Mouse (Mus musculus) left cerebral cortex, adult 11 months (tissue): ENCODE measurements around the gene Hsp90ab1.

ENCODE experiments used
- DNase-seq: peaks from one replicate; pipeline ENCODE4 v3.0.0; 2022; ENCODE audit warnings: low spot score

Hsp90ab1 gene

GRCm38 (mm10) chr17:45580958-45581477 is 7.9 kb upstream of the Hsp90ab1 start:
- no peak for DNase-seq

DNA sequence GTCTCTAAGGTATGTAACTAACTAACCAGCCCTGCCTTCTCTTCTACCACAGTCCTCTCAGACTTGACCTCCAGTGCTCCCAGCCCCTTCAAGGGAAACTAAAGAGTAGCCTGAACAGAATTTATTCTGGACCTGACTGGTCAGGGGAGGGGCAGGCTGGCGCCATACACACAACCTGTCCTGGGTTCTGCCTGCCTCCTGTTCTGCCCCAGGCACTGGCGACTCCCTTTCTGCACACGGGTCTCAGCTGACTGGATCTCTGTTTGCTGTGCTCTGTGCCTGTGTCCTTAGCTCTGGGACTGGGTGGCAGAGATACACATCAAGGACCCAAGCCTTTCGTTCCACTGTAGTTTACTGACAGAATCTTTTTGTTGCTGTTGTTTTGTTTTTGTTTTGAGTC is 6.5 kb upstream of the Hsp90ab1 start:
- no peak for DNase-seq

GRCm38 (mm10) chr17:45578843-45579242 is 5.8 kb upstream of the Hsp90ab1 start:
- DNase-seq, result no peak

GRCm38 (mm10) chr17:45578242-45578641 is 5.2 kb upstream of the Hsp90ab1 start:
- DNase-seq, result no peak

GRCm38 (mm10) chr17:45575123-45575897 is 2.2 kb upstream of the Hsp90ab1 start:
- no peak for DNase-seq

GRCm38 (mm10) chr17:45574129-45574761 is 1.2 kb upstream of the Hsp90ab1 start:
- peak; percentile 82 for DNase-seq

DNA sequence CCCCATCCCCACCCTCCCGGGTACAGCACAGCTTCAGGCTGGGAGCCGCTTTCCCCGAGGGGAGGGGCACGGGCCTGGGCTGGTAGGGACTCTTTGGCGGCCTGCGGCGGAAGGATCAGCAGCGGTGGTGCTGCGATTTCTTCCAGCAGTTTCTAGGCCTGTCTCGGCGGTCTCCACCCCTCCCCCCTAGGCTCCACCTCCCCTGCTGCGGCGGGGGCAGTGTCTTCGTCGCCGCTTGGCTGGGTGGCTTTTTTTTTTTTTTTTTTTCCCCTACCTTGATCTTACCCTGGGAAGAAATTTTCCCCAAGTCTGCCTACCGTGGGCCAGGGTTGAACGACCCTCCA is 681 bp upstream of the Hsp90ab1 start:
- peak; percentile 94 for DNase-seq

- DNase-seq, result peak; percentile 65
These were observed 676 bp downstream of the Hsp90ab1 start for GRCm38 (mm10) chr17:45572103-45573086.

GRCm38 (mm10) chr17:45569999-45570398 is 3.1 kb downstream of the Hsp90ab1 start:
- DNase-seq, result no peak

DNA sequence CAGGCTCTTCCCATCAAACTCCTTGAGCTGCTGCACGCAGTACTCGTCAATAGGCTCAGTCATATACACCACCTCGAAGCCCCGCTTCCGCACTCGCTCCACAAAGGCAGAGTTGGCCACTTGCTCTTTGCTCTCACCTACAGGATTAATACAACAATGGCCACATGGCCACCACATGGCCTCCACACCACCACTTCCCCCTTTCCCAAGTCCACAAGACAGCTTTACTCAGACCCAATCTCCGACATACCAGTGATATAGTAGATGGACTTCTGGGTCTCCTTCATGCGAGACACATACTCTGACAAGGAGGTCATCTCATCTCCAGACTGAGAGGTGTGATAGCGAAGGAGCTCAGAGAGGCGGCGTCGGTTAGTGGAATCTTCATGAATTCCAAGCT is 4.1 kb downstream of the Hsp90ab1 start:
- no peak for DNase-seq

GRCm38 (mm10) chr17:45567162-45567601 is 5.9 kb downstream of the Hsp90ab1 start:
- DNase-seq, result no peak

DNA sequence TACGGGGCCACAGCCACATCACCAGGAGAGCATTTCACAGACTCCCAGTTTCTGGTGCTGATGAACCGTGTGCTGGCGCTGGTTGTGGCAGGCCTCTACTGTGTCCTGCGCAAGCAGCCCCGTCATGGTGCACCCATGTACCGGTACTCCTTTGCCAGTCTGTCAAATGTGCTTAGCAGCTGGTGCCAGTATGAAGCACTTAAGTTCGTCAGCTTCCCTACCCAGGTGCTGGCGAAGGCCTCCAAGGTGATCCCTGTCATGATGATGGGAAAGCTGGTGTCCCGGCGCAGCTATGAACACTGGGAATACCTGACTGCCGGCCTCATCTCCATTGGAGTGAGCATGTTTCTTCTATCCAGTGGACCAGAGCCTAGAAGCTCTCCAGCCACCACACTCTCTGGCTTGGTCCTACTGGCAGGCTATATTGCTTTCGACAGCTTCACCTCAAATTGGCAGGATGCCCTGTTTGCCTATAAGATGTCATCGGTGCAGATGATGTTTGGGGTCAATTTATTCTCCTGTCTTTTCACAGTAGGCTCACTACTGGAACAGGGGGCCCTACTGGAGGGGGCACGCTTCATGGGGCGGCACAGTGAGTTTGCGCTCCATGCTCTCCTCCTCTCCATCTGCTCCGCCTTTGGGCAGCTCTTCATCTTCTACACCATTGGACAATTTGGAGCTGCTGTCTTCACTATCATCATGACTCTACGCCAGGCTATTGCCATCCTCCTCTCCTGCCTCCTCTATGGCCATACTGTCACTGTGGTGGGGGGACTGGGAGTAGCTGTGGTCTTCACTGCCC is 6.5 kb downstream of the Hsp90ab1 start:
- DNase-seq, result no peak

GRCm38 (mm10) chr17:45566031-45566359 is 7.1 kb downstream of the Hsp90ab1 start:
- DNase-seq, result no peak

DNA sequence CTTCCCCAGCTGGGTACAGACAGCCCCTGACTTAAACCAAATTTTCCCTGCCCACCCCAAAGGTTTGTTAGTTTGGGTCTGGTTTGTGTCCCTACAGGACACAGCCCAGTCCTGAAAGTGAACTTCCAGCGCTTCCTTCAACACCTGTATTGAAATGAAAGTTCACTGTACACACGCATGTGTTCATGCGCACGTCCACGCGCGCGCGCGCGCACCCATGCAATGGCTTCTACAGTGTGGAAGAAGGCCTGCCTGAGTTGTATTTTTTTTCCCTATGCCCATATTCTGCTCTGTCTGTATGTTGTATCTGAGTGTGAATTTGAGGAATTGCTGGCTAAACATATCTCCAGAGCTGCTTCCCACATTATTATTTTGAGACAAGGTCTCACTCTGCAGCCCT is 8.0 kb downstream of the Hsp90ab1 start:
- no peak for DNase-seq

- no peak for DNase-seq
These were observed 8.5 kb downstream of the Hsp90ab1 start for GRCm38 (mm10) chr17:45564531-45565084.

DNA sequence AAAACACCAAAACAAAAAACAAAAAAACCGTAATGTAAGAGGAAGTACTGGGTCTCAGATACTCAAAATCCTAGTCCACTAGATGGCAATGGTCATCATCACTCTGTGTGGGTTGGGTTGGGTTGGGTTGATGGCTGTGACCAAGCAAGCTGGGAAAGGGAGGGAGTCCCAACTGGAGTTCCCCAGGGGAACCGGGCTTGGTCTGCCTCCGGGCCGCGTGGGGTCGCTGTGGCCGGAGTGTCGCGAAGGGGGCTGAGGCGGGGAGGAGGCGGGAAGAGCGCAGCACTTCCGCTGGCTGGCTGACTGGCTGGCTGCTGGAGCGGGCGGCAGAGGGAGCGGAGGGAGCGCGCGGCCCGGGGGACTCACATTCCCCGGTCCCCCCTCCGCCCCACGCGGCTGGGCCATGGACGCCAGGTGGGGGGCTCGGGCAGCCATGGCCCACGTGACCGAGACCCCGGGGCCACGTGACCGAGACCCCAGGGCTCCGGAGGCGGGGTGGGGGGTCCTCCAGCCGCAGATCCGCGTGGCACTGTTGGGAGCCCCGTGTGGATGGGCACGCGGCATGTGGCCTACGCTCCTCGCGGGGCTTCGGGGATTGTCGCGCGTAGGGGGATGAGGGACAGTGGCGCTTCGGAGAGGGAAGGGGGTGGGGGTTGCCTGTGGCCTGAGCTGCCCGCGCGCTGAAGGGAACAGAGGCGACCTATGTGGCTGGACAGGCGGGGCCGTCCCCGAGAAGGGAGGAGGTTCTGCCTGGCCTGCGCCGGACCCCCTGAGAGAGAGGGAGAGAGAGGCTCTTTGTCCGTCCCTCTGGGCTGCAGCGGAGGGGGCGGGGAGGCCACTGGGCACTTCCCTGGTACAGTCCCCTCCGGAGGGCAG is 9.2 kb downstream of the Hsp90ab1 start, which contains the start of gene Slc35b2:
Gene Slc35b2 (plus strand): TSS at position 220 of the 876 bp plus-strand sequence.
- peak; percentile 81 for DNase-seq

DNA sequence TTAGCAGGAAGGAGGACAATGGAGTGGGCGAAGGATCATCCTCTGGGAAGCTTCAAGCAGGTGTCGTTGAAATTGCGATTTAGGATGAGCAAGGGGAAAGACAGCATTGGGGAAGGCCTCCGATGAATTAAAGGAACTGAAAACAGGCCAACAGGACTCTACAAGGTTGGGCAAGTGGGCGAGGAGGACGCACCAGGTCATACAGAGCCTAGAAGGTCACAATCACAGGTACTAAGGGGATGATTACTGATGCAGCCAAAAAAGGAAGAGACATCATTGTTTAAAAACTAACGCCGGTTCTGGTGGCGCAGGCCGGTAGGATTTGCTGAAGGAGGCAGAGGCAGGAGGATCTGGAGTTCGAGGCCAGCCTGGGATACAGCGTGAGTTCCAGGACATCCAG is 9.9 kb downstream of the Hsp90ab1 start:
- no peak for DNase-seq

- DNase-seq, result no peak
These were observed 13.1 kb downstream of the Hsp90ab1 start for GRCm38 (mm10) chr17:45559732-45560525.
